Mouse (Mus musculus) intestine, embryonic 15.5 days (tissue): ENCODE measurements around the gene Exoc3l2. TPM values are rescaled to one million over a fixed set of nuclear protein-coding genes. Genes with fewer than 3 reads are reported as not detected.

Experiments used
- ATAC-seq: fragments of 200-750 bp; cut with Nextera tagmentation; 2 replicates; pipeline ENCODE4 v1.8.0; 2017; ENCODE audit warnings: moderate TSS enrichment, moderate library complexity
- H3K27ac ChIP-seq: fragments of 300-500 bp; sonication (generic); 2 replicates; pipeline ENCODE4 v1.5.1; 2015; ENCODE audit warnings: mild to moderate bottlenecking, inconsistent platforms
- H3K27me3 ChIP-seq: fragments of 300-500 bp; sonication (generic); replicated peaks from 2 replicates; pipeline ENCODE4 v1.6.1; 2015; ENCODE audit warnings: inconsistent platforms
- H3K36me3 ChIP-seq: fragments of 300-500 bp; sonication (generic); 2 replicates; pipeline ENCODE4 v1.6.1; 2015; ENCODE audit warnings: inconsistent platforms
- H3K4me1 ChIP-seq: fragments of 300-500 bp; sonication (generic); replicated peaks from 2 replicates; pipeline ENCODE4 v1.6.1; 2015; ENCODE audit warnings: inconsistent platforms
- H3K4me2 ChIP-seq: fragments of 300-500 bp; sonication (generic); replicated peaks from 2 replicates; pipeline ENCODE4 v1.6.1; 2015; ENCODE audit warnings: mild to moderate bottlenecking, inconsistent platforms
- H3K4me3 ChIP-seq: fragments of 300-500 bp; sonication (generic); replicated peaks from 2 replicates; pipeline ENCODE4 v1.5.1; 2015; ENCODE audit warnings: inconsistent platforms
- H3K9ac ChIP-seq: fragments of 300-500 bp; sonication (generic); 2 replicates; pipeline ENCODE4 v1.6.1; 2015; ENCODE audit warnings: inconsistent platforms
- H3K9me3 ChIP-seq: fragments of 300-500 bp; sonication (generic); 2 replicates; pipeline ENCODE4 v1.6.1; 2016; ENCODE audit warnings: inconsistent platforms
- WGBS: fragments of 180-500 bp; shearing (Covaris S2); methylation state at CpG from one replicate; pipeline ENCODE4 v1.1.7; 2015; 5-methylcytosine and 5-hydroxymethylcytosine counted together
- polyA plus RNA-seq: library from polyadenylated mRNA; unstranded; fragments of >200 nt; fragmentation: Nextera tagmentation; extraction: Ambion mirVana; gene quantifications from 2 replicates; pipeline ENCODE4 v1.2.1, GENCODE M21; 2015

The Exoc3l2 gene
- polyA plus RNA-seq, 1 experiment from 2014 or later: 0.50 TPM

GRCm38 (mm10) chr7:19470308-19470707 is 7.2 kb downstream of the Exoc3l2 start:
- Histone ChIP-seq H3K4me3 (no peak overlapping the region), H3K36me3 (no peaks in the 10 kb centered on the region), H3K4me2 (peak overlapping the region; percentile 26; the same call in 1 of the 2 replicates), H3K9ac (no peak overlapping the region), H3K9me3 (no peaks in the 10 kb centered on the region), H3K4me1 (0 out of 2 replicates have a peak, but pooled peaks cover 3% of the 10 kb centered on the region), H3K27ac (no peak overlapping the region), H3K27me3 (peaks cover 62% of the 10 kb centered on the region)
- no peak for ATAC-seq
- WGBS: 16% methylated on average over 14 of the region's 14 CpGs

- H3K4me2 ChIP-seq: no peak overlapping the region
- ATAC-seq: no peak
- 36% methylated on average over 4 of the region's 4 CpGs for WGBS
- H3K36me3 ChIP-seq: no peaks in the 10 kb centered on the region
- no peak overlapping the region for H3K9ac ChIP-seq
- H3K27me3 ChIP-seq: peaks cover 61% of the 10 kb centered on the region
- no peak overlapping the region for H3K27ac ChIP-seq
- 0 out of 2 replicates have a peak, but pooled peaks cover 3% of the 10 kb centered on the region for H3K4me1 ChIP-seq
- H3K4me3 ChIP-seq: no peak overlapping the region
- H3K9me3 ChIP-seq: no peaks in the 10 kb centered on the region
These were observed 9.3 kb downstream of the Exoc3l2 start for GRCm38 (mm10) chr7:19472403-19472802.

- Histone ChIP-seq H3K4me3 (peak overlapping the region; percentile 57), H3K27ac (peak overlapping the region; percentile 70), H3K9me3 (no peaks in the 10 kb centered on the region), H3K4me2 (peak overlapping the region; percentile 96), H3K27me3 (peaks cover 57% of the 10 kb centered on the region), H3K4me1 (0 out of 2 replicates have a peak, but pooled peaks cover 3% of the 10 kb centered on the region), H3K9ac (peak overlapping the region; percentile 54), H3K36me3 (no peaks in the 10 kb centered on the region)
- peak; percentile 92 for ATAC-seq
- under 1% methylated on average over 88 of the region's 89 CpGs for WGBS
These were observed 10.8 kb downstream of the Exoc3l2 start for GRCm38 (mm10) chr7:19473875-19474443.

- Histone ChIP-seq H3K36me3 (no peaks in the 10 kb centered on the region), H3K9me3 (no peaks in the 10 kb centered on the region), H3K27me3 (peaks cover 30% of the 10 kb centered on the region), H3K27ac (no peak overlapping the region), H3K4me2 (no peak overlapping the region), H3K4me3 (no peak overlapping the region), H3K9ac (no peak overlapping the region), H3K4me1 (0 out of 2 replicates have a peak, but pooled peaks cover 3% of the 10 kb centered on the region)
- ATAC-seq: no peak
- 60% methylated on average over 2 of the region's 2 CpGs for WGBS
These were observed 14.0 kb downstream of the Exoc3l2 start for GRCm38 (mm10) chr7:19477084-19477483.

GRCm38 (mm10) chr7:19477624-19478384 is 14.7 kb downstream of the Exoc3l2 start:
- Histone ChIP-seq H3K9ac (no peak overlapping the region), H3K4me3 (no peak overlapping the region), H3K27me3 (peaks cover 23% of the 10 kb centered on the region), H3K27ac (no peak overlapping the region), H3K36me3 (no peaks in the 10 kb centered on the region), H3K4me2 (no peak overlapping the region), H3K9me3 (no peaks in the 10 kb centered on the region), H3K4me1 (0 out of 2 replicates have a peak, but pooled peaks cover 3% of the 10 kb centered on the region)
- 25% methylated on average over 14 of the region's 14 CpGs for WGBS
- no peak for ATAC-seq

- H3K27ac ChIP-seq: no peak overlapping the region
- WGBS: 82% methylated on average over 8 of the region's 8 CpGs
These were observed 20.1 kb downstream of the Exoc3l2 start for GRCm38 (mm10) chr7:19483281-19483680.

GRCm38 (mm10) chr7:19485488-19485887 is 22.4 kb downstream of the Exoc3l2 start:
- H3K4me1 ChIP-seq: peaks cover 4% of the 10 kb centered on the region
- H3K27ac ChIP-seq: no peak overlapping the region
- peaks cover 28% of the 10 kb centered on the region for H3K27me3 ChIP-seq
- H3K4me2 ChIP-seq: no peak overlapping the region
- WGBS: 92% methylated on average over 1 of the region's 1 CpGs
- H3K9me3 ChIP-seq: no peaks in the 10 kb centered on the region
- H3K4me3 ChIP-seq: no peak overlapping the region
- no peak for ATAC-seq
- no peaks in the 10 kb centered on the region for H3K36me3 ChIP-seq
- no peak overlapping the region for H3K9ac ChIP-seq

More at GRCm38 (mm10) chr7:19483281-19483680, 20.1 kb downstream of the Exoc3l2 start:
- Histone ChIP-seq H3K9ac (no peak overlapping the region), H3K4me1 (no peaks in the 10 kb centered on the region), H3K4me3 (no peak overlapping the region), H3K36me3 (no peaks in the 10 kb centered on the region), H3K4me2 (no peak overlapping the region), H3K9me3 (no peaks in the 10 kb centered on the region), H3K27me3 (peaks cover 9% of the 10 kb centered on the region)
- no peak for ATAC-seq

GRCm38 (mm10) chr7:19486549-19486948 is 23.4 kb downstream of the Exoc3l2 start:
- Histone ChIP-seq H3K36me3 (no peaks in the 10 kb centered on the region), H3K4me1 (peaks cover 6% of the 10 kb centered on the region), H3K9me3 (no peaks in the 10 kb centered on the region), H3K27ac (no peak overlapping the region), H3K27me3 (peaks cover 38% of the 10 kb centered on the region), H3K4me2 (no peak overlapping the region), H3K4me3 (no peak overlapping the region), H3K9ac (no peak overlapping the region)
- ATAC-seq: no peak
- WGBS: 89% methylated on average over 7 of the region's 7 CpGs

- Histone ChIP-seq H3K27ac (no peak overlapping the region), H3K4me2 (peak overlapping the region; percentile 8; the same call in 1 of the 2 replicates), H3K9me3 (no peaks in the 10 kb centered on the region), H3K36me3 (no peaks in the 10 kb centered on the region), H3K27me3 (peaks cover 46% of the 10 kb centered on the region), H3K9ac (no peak overlapping the region), H3K4me1 (peaks cover 10% of the 10 kb centered on the region), H3K4me3 (0 out of 2 replicates have a peak overlapping the region, but pooled peaks have one; percentile 6)
- ATAC-seq: no peak
- WGBS: 11% methylated on average over 31 of the region's 31 CpGs
These were observed 26.4 kb downstream of the Exoc3l2 start for GRCm38 (mm10) chr7:19489525-19489924.

- peak overlapping the region; percentile 23; the same call in 1 of the 2 replicates for H3K4me3 ChIP-seq
- H3K4me2 ChIP-seq: peak overlapping the region; percentile 56
- H3K27me3 ChIP-seq: peaks cover 46% of the 10 kb centered on the region
- 3% methylated on average over 26 of the region's 26 CpGs for WGBS
- no peaks in the 10 kb centered on the region for H3K36me3 ChIP-seq
- no peaks in the 10 kb centered on the region for H3K9me3 ChIP-seq
- H3K27ac ChIP-seq: no peak overlapping the region
- ATAC-seq: no peak
- peak overlapping the region; percentile 37; the same call in 1 of the 2 replicates for H3K9ac ChIP-seq
- peaks cover 10% of the 10 kb centered on the region for H3K4me1 ChIP-seq
These were observed 28.6 kb downstream of the Exoc3l2 start for GRCm38 (mm10) chr7:19491731-19492130.

GRCm38 (mm10) chr7:19494751-19495474 is 31.8 kb downstream of the Exoc3l2 start:
- Histone ChIP-seq H3K27ac (no peak overlapping the region), H3K27me3 (peaks cover 21% of the 10 kb centered on the region), H3K36me3 (no peaks in the 10 kb centered on the region), H3K9me3 (no peaks in the 10 kb centered on the region), H3K9ac (no peak overlapping the region), H3K4me3 (no peak overlapping the region), H3K4me2 (no peak overlapping the region), H3K4me1 (peaks cover 8% of the 10 kb centered on the region)
- WGBS: 81% methylated on average over 25 of the region's 25 CpGs
- ATAC-seq: no peak
